Mouse (Mus musculus) kidney, postnatal 10 days (tissue): ENCODE data around the gene Pfkp.

Source experiments
- DNase-seq: peaks from one replicate; pipeline ENCODE4 v3.0.0; 2021; ENCODE audit warnings: mixed read lengths

The Pfkp gene

DNA sequence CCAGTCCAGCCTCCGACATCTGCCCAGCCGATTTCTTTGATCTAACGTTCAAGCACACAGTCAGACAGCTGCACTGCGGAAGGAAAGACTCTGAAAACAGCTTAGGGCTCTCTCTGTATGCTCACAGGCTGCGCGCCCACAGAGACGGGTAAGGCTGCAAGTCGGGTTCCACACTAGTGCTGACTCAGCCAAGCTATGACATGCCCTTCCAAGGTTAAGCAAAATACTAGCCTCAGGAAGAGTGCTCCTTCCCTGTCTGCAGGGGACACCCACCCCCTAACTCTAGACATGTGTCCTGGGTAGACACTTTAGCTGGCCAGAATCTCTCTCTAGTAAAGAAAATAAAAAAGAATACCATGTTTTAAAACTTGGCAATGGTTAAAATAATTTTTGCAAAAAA, 48.0 kb downstream of the Pfkp start:
- no peak for DNase-seq

GRCm38 (mm10) chr13:6597801-6598200, 50.8 kb downstream of the Pfkp start:
- DNase-seq: no peak

DNA sequence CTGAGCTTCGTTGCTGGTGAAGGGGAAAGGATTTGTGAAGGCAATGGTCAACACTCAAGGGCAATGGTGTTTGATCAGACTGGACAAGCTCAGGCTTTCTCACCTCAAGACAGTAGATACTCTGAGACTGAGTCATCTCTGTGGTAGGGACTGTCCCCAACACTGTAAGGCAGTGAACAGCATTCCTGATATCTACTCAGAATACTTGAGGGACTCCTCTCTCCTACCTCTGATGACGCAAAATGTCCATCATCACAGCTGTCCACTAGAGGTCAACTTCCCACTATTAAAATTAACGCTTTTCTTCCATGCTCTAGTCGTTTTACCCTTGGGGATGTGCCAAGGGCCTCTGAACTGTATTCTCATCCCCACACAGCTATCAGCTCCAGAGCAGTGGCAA, 53.2 kb downstream of the Pfkp start:
- DNase-seq: no peak

GRCm38 (mm10) chr13:6590846-6591245, 57.7 kb downstream of the Pfkp start:
- no peak for DNase-seq

DNA sequence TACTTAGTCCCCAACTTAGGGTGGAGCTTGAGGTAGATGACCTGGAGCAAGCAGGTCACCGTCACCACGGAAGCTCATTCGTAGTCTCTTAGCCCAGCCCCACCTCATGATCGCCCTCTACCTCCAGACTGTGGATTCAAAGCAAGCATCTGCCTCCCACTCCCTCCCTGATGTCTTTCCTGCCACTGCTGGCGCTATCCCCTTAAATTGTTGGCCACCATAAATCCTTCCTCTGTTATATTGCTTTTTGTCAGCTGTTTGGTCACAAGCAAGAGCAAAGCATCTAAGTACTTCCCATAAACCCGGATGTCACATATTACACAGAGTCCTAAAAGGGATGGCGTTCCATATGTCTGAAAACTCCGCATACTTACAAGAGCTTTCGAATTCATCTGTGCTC, 62.6 kb downstream of the Pfkp start:
- DNase-seq: no peak

DNA sequence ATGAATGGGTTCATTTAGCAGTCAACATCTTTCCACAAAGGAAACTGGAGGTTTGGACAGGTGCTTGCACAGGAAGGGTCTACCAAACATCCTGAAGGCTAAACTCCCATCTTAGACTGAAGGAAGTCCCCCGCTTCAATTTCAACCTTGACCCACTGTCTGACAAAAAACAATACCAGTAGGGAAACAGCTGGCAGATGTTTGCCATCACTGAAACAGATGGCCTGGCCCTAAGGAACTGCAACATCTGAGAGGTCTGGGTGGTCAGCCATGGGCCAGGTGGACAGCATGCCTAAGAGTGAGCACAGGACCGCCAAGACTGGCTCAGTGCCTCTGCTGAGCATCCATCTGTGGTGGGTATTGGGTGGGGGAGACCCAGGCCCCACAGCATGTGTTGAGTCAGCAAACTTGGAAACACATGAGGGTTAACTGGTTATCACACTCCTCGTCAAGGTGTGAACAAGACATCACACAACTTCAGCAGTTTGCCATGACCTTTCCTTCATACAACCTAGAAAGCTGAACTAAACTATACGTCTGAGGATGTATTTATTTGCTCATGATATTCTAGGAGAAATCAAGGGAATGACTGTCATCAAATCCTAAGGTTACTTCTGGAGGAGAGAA, 65.0 kb downstream of the Pfkp start:
- no peak for DNase-seq

GRCm38 (mm10) chr13:6575920-6576509, 72.6 kb downstream of the Pfkp start:
- no peak for DNase-seq

DNA sequence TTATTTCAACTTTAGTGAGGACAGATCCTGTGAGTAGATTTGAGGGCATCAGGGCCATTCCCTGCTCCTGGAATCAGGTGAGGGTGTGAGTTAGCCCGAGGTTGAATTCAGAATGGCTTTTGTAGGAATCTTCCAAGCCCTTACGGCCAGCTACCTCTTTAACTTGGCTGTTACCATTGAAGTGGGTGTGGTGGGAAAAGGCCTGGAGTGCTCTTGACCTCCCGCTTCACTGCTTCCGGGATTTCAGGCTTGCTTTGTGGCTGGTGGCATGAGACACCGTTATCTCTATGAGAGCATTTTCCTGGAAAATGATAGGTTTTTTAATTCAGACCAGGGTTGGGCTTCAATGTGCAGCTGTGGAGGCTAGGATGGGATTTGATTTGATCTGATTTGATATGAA, 83.0 kb downstream of the Pfkp start:
- DNase-seq: no peak

GRCm38 (mm10) chr13:6562409-6562808, 86.2 kb downstream of the Pfkp start:
- no peak for DNase-seq

DNA sequence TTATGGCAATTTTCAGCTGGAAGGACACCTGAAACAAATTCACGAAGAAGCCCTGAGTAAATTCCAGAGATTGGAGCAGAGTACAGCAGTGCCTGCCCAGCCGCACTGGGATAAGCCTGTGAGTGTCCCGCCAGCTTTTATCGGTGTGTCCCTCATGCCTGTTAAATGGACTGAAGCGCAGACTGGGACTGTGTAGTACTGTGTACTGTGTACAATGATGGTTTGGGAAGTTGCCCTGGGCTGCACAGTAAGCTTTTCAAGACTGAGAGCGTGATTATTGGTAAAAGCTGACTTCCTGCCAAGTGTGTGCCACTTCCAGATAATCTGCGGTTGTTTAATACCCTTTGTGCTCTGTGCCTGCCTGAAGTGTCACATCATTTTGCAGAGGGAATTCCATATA, 90.8 kb downstream of the Pfkp start:
- DNase-seq: no peak

- no peak for DNase-seq
These were observed 92.9 kb downstream of the Pfkp start for GRCm38 (mm10) chr13:6555656-6556055.

GRCm38 (mm10) chr13:6553708-6554107, 94.9 kb downstream of the Pfkp start:
- no peak for DNase-seq

DNA sequence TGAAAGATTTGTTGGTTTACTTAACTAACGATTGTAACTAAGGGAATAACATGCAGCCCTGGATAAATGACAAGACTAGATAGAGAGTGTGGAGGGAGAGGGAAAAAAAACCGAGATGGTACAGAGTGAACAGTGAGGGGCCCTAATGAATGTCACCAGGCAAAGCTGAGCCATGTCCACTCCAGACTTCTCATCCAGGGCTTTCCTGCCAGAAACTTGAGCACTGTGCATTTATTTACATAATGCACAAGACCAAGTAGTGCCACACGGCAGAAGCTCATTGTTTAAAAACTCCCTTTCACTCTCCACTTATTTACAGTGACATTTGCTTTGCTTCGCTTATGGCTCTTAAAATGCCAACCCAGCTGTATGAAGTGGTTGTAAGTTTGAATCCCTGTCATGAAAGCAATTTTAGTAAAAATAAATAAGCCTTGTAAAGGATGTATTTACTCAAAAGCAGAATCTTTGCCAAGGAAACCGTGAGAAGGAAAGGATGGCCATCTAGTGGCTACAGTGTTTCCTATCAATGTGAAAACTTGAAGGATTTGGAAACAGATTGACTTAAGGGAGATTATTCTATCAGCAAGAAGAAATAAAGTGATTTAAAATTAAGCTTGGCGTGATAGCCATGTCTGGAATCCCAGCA, 113.2 kb downstream of the Pfkp start:
- peak; percentile 11 for DNase-seq

DNA sequence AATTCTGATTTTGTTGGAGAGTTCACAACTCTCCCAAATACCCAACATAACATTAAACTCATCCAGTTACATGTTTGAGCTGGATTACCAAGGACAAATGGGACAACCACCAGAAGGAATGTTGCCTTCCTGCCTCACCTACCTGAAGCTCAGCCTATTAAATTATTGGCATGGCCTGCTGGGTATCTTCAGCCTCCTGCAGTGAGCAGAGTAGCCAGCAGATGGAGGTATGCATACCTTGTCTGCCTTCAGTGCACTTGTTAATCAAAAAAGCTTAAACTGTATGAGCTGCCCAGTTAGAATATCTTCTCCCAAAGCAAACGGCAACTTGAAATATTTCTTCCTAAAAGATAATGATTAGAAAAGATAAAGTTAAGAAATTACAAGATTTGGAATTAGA, 115.9 kb downstream of the Pfkp start:
- peak; percentile 45 for DNase-seq
